Mouse (Mus musculus): ENCODE measurements around the gene Myl12a. TPM values are rescaled to one million over a fixed set of nuclear protein-coding genes. Genes with fewer than 3 reads are reported as not detected.

The Myl12a gene
- polyA plus RNA-seq (2012): 55.1 and 105 TPM in 2 replicates

- TF ChIP-seq GATA1 (IDR thresholded peaks at IDR 0.05; ENCODE audit: low read length): no peak
Measured at GRCm38 (mm10) chr17:71002744-71003094, at the start of gene Myl12a. TSS of gene Myl12a (minus strand) at chr17:71002878.

DNA sequence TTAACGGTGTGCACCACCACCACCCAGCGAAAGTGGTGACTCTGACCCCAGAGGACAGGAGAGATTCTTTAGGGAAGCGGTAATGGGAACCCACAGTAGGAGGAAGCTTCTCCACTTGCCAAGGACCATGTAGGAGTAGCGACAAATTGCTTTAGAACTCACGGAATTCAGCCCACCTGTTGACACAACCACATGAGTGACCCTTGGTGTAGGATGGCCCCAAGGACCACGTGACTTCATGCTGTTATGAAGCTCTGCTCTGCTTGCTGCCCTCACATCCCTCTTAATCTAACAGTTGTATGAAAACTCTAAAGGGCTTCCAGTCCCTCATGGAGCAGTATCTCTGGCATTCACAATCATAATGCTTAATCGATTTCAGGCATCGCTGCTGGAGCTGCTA lies 46.6 kb upstream of the Myl12a start:
- no peak for TF ChIP-seq GATA1 (IDR thresholded peaks at IDR 0.05; ENCODE audit: low read length)

- TF ChIP-seq GATA1 (IDR thresholded peaks at IDR 0.05; ENCODE audit: low read length): no peak
Measured at GRCm38 (mm10) chr17:71046856-71047255, 44.2 kb upstream of the Myl12a start.

GRCm38 (mm10) chr17:71045591-71045990 lies 42.9 kb upstream of the Myl12a start:
- no peak for TF ChIP-seq GATA1 (IDR thresholded peaks at IDR 0.05; ENCODE audit: low read length)

- no peak for TF ChIP-seq GATA1 (IDR thresholded peaks at IDR 0.05; ENCODE audit: low read length)
Measured at GRCm38 (mm10) chr17:71042645-71043044, 40.0 kb upstream of the Myl12a start.

- TF ChIP-seq GATA1 (IDR thresholded peaks at IDR 0.05; ENCODE audit: low read length): no peak
Measured at GRCm38 (mm10) chr17:71040582-71040880, 37.9 kb upstream of the Myl12a start.

GRCm38 (mm10) chr17:71039851-71040581 lies 37.3 kb upstream of the Myl12a start:
- TF ChIP-seq GATA1 (IDR thresholded peaks at IDR 0.05; ENCODE audit: low read length): no peak

GRCm38 (mm10) chr17:71038812-71039211 lies 36.1 kb upstream of the Myl12a start:
- no peak for TF ChIP-seq GATA1 (IDR thresholded peaks at IDR 0.05; ENCODE audit: low read length)

DNA sequence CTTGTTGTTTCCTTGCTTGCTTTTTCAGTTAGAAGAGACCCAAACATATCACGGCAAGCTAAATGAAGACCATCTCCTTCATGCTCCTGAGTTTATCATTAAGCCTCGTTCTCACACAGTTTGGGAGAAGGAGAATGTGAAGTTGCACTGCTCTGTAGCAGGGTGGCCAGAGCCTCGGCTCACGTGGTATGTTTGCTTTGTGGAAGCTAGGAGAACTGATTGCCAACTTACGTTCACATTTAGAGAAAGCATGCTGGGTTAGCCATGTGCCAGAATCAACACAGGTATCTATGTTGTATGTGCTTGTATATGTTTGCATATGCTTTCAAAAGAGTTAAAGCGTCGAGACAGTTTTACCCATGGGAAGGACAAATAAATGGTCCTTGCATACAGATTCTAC lies 34.5 kb upstream of the Myl12a start:
- no peak for TF ChIP-seq GATA1 (IDR thresholded peaks at IDR 0.05; ENCODE audit: low read length)

GRCm38 (mm10) chr17:71034472-71034871 lies 31.8 kb upstream of the Myl12a start:
- TF ChIP-seq GATA1 (IDR thresholded peaks at IDR 0.05; ENCODE audit: low read length): no peak

DNA sequence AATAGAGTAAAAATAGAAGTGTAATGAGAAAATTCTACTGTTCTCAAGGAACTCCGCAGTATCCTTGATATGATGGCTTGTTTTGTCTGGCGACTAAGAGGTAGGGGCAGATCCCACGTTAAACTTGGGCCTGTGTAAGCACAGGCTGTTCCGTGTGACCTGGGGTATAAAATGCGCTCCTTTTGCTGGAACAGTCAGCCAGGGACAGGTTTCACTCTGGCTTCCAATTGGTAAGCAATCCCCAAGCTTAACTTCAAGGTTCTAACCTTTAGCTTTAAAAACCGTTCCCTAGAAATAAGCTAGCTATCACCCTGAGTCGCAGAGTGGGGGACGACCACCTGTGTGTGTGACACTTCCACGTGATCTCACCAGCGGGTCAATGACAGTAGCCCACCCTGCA lies 30.0 kb upstream of the Myl12a start:
- TF ChIP-seq GATA1 (IDR thresholded peaks at IDR 0.05; ENCODE audit: low read length): no peak

DNA sequence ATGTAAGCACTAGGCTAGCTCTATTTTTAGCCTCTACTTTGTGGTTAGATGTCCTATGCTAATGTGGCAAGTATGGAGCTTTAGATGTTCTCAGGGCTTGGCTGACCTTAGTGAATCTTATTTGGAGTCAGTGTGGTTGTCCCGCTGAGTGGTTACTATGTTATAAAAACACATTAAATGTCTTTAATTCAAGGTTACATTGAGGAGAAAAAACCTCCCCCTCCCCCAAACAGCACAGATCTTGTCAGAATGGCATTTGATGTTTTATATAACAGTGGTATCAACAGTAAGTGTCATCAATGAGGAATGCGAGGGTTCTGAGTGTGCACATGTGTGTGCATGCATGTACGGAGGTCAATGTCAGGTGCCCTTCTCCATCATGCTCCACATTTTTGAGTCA lies 24.5 kb upstream of the Myl12a start:
- TF ChIP-seq GATA1 (IDR thresholded peaks at IDR 0.05; ENCODE audit: low read length): no peak

GRCm38 (mm10) chr17:71025922-71026321 lies 23.2 kb upstream of the Myl12a start:
- TF ChIP-seq GATA1 (IDR thresholded peaks at IDR 0.05; ENCODE audit: low read length): no peak

GRCm38 (mm10) chr17:71024071-71024470 lies 21.4 kb upstream of the Myl12a start:
- no peak for TF ChIP-seq GATA1 (IDR thresholded peaks at IDR 0.05; ENCODE audit: low read length)

DNA sequence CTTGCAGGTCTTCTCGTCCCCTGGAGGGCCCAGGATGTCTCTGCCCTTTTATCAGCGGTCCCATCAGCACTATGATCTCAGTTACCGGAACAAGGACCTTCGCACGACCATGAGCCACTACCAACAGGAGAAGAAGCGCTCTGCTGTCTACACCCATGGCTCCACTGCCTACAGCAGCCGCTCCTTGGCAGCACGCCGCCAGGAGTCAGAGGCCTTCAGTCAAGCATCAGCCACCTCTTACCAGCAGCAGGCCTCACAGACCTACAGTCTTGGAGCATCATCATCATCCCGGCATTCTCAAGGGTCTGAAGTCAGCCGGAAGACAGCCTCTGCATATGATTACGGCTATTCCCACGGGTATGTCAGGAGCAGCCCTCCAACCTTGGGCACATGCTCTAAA lies 20.2 kb upstream of the Myl12a start:
- no peak for TF ChIP-seq GATA1 (IDR thresholded peaks at IDR 0.05; ENCODE audit: low read length)

DNA sequence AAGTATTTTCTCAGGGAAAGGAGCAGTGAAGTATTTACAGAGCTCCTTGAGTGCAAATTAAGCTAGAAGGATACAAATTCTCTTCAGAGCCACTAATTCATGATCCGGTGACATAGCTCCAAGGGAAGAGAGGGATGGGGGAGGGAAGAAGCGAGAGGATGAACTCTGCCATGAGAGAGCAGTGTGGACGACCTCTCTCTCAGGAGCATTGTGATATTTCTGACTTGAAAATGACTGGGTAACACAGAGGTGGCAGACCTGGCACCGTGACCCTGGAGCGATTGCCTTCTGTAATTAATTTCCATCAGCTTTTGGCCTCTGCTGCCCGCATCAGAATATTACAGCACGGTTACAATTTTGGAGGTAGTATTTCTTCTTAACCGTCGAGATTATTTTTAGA lies 17.2 kb upstream of the Myl12a start:
- no peak for TF ChIP-seq GATA1 (IDR thresholded peaks at IDR 0.05; ENCODE audit: low read length)

DNA sequence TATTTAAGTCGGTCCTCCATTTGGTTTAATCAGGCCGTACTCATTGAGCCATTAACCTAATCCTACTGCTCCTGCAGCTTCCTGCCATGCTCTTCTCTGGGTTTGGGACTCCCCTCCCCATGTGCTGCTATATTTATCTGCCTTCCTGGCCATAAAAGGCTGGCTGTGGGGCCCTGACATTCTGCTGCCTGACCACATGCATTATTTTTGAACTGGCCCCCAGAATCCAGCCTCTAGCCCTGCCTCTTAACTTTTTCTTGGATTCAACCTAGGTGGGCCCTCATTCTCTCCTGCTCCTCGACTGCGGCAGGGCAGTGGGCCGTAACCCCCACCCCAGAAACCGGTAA lies 16.6 kb upstream of the Myl12a start:
- no peak for TF ChIP-seq GATA1 (IDR thresholded peaks at IDR 0.05; ENCODE audit: low read length)

All from G1E-ER4 (cell line).